Mouse (Mus musculus): ENCODE results near the gene Slc41a2. TPM values are rescaled to one million over a fixed set of nuclear protein-coding genes. Genes with fewer than 3 reads are reported as not detected.

Slc41a2 gene
- polyA plus RNA-seq, 1 experiment from 2014 or later: 2.6 TPM

GRCm38 (mm10) chr10:83345693-83346358 lies 8.1 kb upstream of the Slc41a2 start:
- no peak overlapping the region for H3K27ac ChIP-seq
- no peaks in the 10 kb centered on the region for H3K9me3 ChIP-seq
- H3K36me3 ChIP-seq: no peaks in the 10 kb centered on the region
- no peak overlapping the region for H3K9ac ChIP-seq
- no peak overlapping the region for H3K4me3 ChIP-seq
- ATAC-seq (ENCODE audit: low FRiP score, low read depth): no peak
- WGBS: 33% methylated on average over 7 of the region's 7 CpGs
- H3K27me3 ChIP-seq (replicated peaks): no peaks in the 10 kb centered on the region
- H3K4me1 ChIP-seq: no peaks in the 10 kb centered on the region
- H3K4me2 ChIP-seq (replicated peaks): no peak overlapping the region

- Histone ChIP-seq H3K27ac (no peak overlapping the region), H3K27me3 (replicated peaks) (no peaks in the 10 kb centered on the region), H3K4me3 (no peak overlapping the region), H3K4me2 (replicated peaks) (no peak overlapping the region), H3K9me3 (no peaks in the 10 kb centered on the region), H3K36me3 (no peaks in the 10 kb centered on the region), H3K4me1 (no peaks in the 10 kb centered on the region), H3K9ac (no peak overlapping the region)
- 61% methylated on average over 2 of the region's 2 CpGs for WGBS
- no peak for ATAC-seq (ENCODE audit: low FRiP score, low read depth)
These were observed 6.4 kb upstream of the Slc41a2 start for GRCm38 (mm10) chr10:83343828-83344685.

GRCm38 (mm10) chr10:83343171-83343570 lies 5.5 kb upstream of the Slc41a2 start:
- Histone ChIP-seq H3K27me3 (replicated peaks) (peaks cover 2% of the 10 kb centered on the region; the same call in 1 of the 2 replicates), H3K36me3 (no peaks in the 10 kb centered on the region), H3K4me1 (no peaks in the 10 kb centered on the region), H3K27ac (no peak overlapping the region), H3K4me2 (replicated peaks) (no peak overlapping the region), H3K9ac (no peak overlapping the region), H3K4me3 (no peak overlapping the region), H3K9me3 (no peaks in the 10 kb centered on the region)
- no peak for ATAC-seq (ENCODE audit: low FRiP score, low read depth)
- 90% methylated on average over 5 of the region's 5 CpGs for WGBS

- 36% methylated on average over 2 of the region's 2 CpGs for WGBS
These were observed 3.5 kb upstream of the Slc41a2 start for GRCm38 (mm10) chr10:83341226-83341625.

DNA sequence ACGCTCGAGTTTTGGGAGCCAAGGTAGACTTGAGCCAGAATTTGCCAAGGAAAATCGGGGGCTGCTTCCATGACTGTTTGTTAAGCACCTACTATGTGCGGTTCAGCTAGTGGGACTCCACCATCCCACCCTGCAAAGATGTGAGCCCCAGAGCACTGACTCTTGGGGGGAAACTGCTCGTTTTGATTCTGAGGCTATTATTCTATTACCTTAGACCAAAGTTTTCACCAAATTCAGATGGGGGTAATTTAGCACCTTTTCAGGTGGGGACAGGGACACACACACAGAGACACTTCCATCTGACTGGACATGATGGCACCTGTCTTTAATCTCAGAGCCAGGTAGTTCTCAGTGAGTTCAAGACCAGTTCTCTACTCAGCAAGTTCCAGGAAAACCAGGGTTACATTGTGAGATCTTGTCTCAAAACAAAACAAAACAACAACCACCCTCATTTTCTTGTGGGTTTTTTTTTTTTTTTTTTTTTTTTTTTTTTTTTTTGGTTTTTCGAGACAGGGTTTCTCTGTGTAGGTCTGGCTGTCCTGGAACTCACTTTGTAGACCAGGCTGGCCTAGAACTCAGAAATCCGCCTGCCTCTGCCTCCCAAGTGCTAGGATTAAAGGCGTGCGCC lies 403 bp upstream of the Slc41a2 start:
- no peaks in the 10 kb centered on the region for H3K9me3 ChIP-seq
- peak overlapping the region; percentile 77 for H3K9ac ChIP-seq
- no peaks in the 10 kb centered on the region for H3K4me1 ChIP-seq
- no peaks in the 10 kb centered on the region for H3K36me3 ChIP-seq
- peak overlapping the region; percentile 62 for H3K4me3 ChIP-seq
- WGBS: 51% methylated on average over 8 of the region's 9 CpGs
- ATAC-seq (ENCODE audit: low FRiP score, low read depth): no peak
- H3K4me2 ChIP-seq (replicated peaks): peak overlapping the region; percentile 92
- peaks cover 32% of the 10 kb centered on the region for H3K27me3 ChIP-seq (replicated peaks)
- H3K27ac ChIP-seq: no peak overlapping the region

More at GRCm38 (mm10) chr10:83341226-83341625, 3.5 kb upstream of the Slc41a2 start:
- Histone ChIP-seq H3K4me3 (no peak overlapping the region), H3K36me3 (no peaks in the 10 kb centered on the region), H3K9ac (no peak overlapping the region), H3K27ac (no peak overlapping the region), H3K4me1 (no peaks in the 10 kb centered on the region), H3K4me2 (replicated peaks) (no peak overlapping the region), H3K9me3 (no peaks in the 10 kb centered on the region), H3K27me3 (replicated peaks) (peaks cover 14% of the 10 kb centered on the region)
- ATAC-seq (ENCODE audit: low FRiP score, low read depth): no peak

DNA sequence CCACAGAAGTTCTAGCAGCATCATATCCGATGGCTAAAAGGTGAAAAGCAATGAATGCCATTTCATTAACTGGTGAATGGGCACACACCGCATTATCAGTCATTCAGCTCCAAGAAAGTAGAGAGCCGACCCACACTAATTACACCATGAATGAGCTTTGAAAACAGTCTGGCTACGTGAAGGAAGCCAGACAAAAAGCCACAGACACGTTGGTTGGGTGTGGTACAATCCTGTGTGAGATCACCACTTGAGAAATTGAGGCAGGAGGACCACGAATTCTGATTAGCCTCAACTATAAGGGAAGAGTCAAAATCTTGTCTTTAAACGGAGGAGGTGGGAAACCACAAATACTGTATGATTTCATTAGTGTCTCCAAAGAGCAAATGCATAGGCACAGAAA lies 1.3 kb downstream of the Slc41a2 start:
- no peaks in the 10 kb centered on the region for H3K4me1 ChIP-seq
- H3K9ac ChIP-seq: no peak overlapping the region
- WGBS: 27% methylated on average over 7 of the region's 7 CpGs
- no peaks in the 10 kb centered on the region for H3K36me3 ChIP-seq
- no peaks in the 10 kb centered on the region for H3K9me3 ChIP-seq
- peaks cover 32% of the 10 kb centered on the region for H3K27me3 ChIP-seq (replicated peaks)
- no peak overlapping the region for H3K27ac ChIP-seq
- no peak for ATAC-seq (ENCODE audit: low FRiP score, low read depth)
- no peak overlapping the region for H3K4me3 ChIP-seq
- no peak overlapping the region for H3K4me2 ChIP-seq (replicated peaks)

GRCm38 (mm10) chr10:83332581-83332980 lies 5.1 kb downstream of the Slc41a2 start:
- WGBS: 84% methylated on average over 11 of the region's 11 CpGs
- no peak overlapping the region for H3K27ac ChIP-seq
- no peak overlapping the region for H3K9ac ChIP-seq
- no peak overlapping the region for H3K4me3 ChIP-seq
- no peaks in the 10 kb centered on the region for H3K36me3 ChIP-seq
- ATAC-seq (ENCODE audit: low FRiP score, low read depth): no peak
- no peak overlapping the region for H3K4me2 ChIP-seq (replicated peaks)
- H3K4me1 ChIP-seq: no peaks in the 10 kb centered on the region
- peaks cover 26% of the 10 kb centered on the region for H3K27me3 ChIP-seq (replicated peaks)
- H3K9me3 ChIP-seq: no peaks in the 10 kb centered on the region

GRCm38 (mm10) chr10:83331811-83332210 lies 5.9 kb downstream of the Slc41a2 start:
- 91% methylated on average over 5 of the region's 5 CpGs for WGBS
- Histone ChIP-seq H3K4me2 (replicated peaks) (no peak overlapping the region), H3K27me3 (replicated peaks) (peaks cover 21% of the 10 kb centered on the region), H3K27ac (no peak overlapping the region), H3K4me3 (no peak overlapping the region), H3K36me3 (no peaks in the 10 kb centered on the region), H3K4me1 (no peaks in the 10 kb centered on the region), H3K9ac (no peak overlapping the region), H3K9me3 (no peaks in the 10 kb centered on the region)
- no peak for ATAC-seq (ENCODE audit: low FRiP score, low read depth)

DNA sequence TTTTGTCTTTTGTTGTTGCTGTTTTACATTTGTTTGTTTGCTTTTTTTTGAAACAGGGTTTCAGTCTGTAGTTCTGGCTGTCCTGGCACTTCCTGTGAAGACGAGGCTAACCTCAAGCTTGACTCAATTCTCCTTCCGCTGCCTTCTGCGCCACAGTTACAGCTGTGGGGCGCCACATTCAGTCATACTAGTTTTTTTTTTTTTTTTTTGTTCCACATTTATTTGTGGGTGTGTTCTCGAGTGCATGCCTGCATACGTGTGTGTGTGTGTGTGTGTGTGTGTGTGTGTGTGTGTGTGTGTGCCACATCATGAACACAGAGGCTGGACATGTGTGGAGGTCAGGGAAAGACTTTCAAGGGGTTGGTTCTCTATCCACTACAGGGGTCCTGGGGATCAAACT lies 7.3 kb downstream of the Slc41a2 start:
- H3K27me3 ChIP-seq (replicated peaks): peaks cover 11% of the 10 kb centered on the region; the same call in 1 of the 2 replicates
- ATAC-seq (ENCODE audit: low FRiP score, low read depth): no peak
- no peak overlapping the region for H3K27ac ChIP-seq
- H3K4me1 ChIP-seq: no peaks in the 10 kb centered on the region
- 82% methylated on average over 6 of the region's 6 CpGs for WGBS
- no peak overlapping the region for H3K9ac ChIP-seq
- H3K9me3 ChIP-seq: no peaks in the 10 kb centered on the region
- no peak overlapping the region for H3K4me3 ChIP-seq
- no peak overlapping the region for H3K4me2 ChIP-seq (replicated peaks)
- H3K36me3 ChIP-seq: no peaks in the 10 kb centered on the region

DNA sequence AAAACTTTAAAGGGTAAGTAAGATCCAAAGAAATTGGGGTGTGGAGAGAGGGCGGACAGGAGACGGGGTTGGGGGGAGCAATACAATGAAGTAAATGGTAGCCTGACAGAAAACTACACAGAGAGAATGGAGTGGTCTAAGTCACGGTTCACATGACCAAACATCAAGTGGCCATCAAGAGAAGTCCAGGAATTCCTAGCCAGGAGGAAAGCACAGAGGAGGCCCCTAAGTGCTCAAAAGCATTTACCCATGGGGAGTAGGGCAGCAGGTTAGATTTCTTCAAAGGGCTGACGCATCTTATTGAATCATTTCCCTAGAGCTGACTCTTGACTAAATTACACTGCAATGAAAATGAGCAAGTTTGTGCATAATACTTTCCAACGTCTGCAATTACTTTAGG lies 8.9 kb downstream of the Slc41a2 start:
- 78% methylated on average over 5 of the region's 5 CpGs for WGBS
- H3K9me3 ChIP-seq: no peaks in the 10 kb centered on the region
- no peak for ATAC-seq (ENCODE audit: low FRiP score, low read depth)

GRCm38 (mm10) chr10:83326648-83327285 lies 10.9 kb downstream of the Slc41a2 start:
- no peak overlapping the region for H3K27ac ChIP-seq
- no peaks in the 10 kb centered on the region for H3K27me3 ChIP-seq (replicated peaks)
- H3K4me1 ChIP-seq: no peaks in the 10 kb centered on the region
- ATAC-seq (ENCODE audit: low FRiP score, low read depth): no peak
- H3K9ac ChIP-seq: no peak overlapping the region
- H3K4me3 ChIP-seq: no peak overlapping the region
- no peaks in the 10 kb centered on the region for H3K36me3 ChIP-seq
- no peaks in the 10 kb centered on the region for H3K9me3 ChIP-seq
- 92% methylated on average over 14 of the region's 14 CpGs for WGBS
- no peak overlapping the region for H3K4me2 ChIP-seq (replicated peaks)

More for the DNA sequence above, 8.9 kb downstream of the Slc41a2 start:
- Histone ChIP-seq H3K27ac (no peak overlapping the region), H3K4me1 (no peaks in the 10 kb centered on the region), H3K4me3 (no peak overlapping the region), H3K27me3 (replicated peaks) (no peaks in the 10 kb centered on the region), H3K4me2 (replicated peaks) (no peak overlapping the region), H3K36me3 (no peaks in the 10 kb centered on the region), H3K9ac (no peak overlapping the region)

DNA sequence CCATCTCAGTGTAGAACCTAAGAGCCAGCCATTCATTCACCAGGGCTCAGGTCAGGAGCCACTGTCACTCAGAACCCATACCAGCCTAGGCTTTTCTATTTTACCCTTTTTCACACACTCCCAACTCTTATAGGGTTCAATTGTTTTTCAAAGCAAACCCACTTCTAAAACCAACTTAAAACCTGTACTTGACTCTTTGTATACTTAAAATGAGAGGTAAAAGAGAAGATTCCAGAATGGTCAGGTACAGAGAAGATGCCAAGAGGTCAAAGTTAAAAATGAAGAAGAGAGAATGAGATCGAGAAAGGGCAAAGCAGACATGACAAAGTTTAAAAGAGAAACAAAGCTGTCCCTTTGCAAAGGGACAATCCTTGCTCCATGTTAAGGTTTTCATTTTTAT lies 11.8 kb downstream of the Slc41a2 start:
- no peak overlapping the region for H3K9ac ChIP-seq
- H3K36me3 ChIP-seq: no peaks in the 10 kb centered on the region
- ATAC-seq (ENCODE audit: low FRiP score, low read depth): no peak
- H3K4me3 ChIP-seq: no peak overlapping the region
- no peaks in the 10 kb centered on the region for H3K4me1 ChIP-seq
- no peaks in the 10 kb centered on the region for H3K9me3 ChIP-seq
- no peaks in the 10 kb centered on the region for H3K27me3 ChIP-seq (replicated peaks)
- WGBS: 92% methylated on average over 1 of the region's 1 CpGs
- H3K4me2 ChIP-seq (replicated peaks): no peak overlapping the region
- no peak overlapping the region for H3K27ac ChIP-seq

Data from neural tube, embryonic 12.5 days (tissue).